Mouse (Mus musculus) bone marrow, adult 2 months (tissue): ENCODE data around the gene Tmem8. TPM values are rescaled to one million over a fixed set of nuclear protein-coding genes. Genes with fewer than 3 reads are reported as not detected.

ENCODE experiments used
- H3K27ac ChIP-seq: fragments of 200-500 bp; 2 replicates; pipeline ENCODE4 v1.5.1; 2012; ENCODE audit warnings: low read depth, mild to moderate bottlenecking, control low read depth, inconsistent platforms, low read length; ENCODE audit not compliant: control insufficient read depth, poor library complexity, insufficient read depth
- H3K4me1 ChIP-seq: fragments of 200-500 bp; 2 replicates; pipeline ENCODE4 v1.6.1; 2011; ENCODE audit warnings: low read length; ENCODE audit not compliant: control insufficient read depth, insufficient read depth
- H3K4me3 ChIP-seq: fragments of 200-500 bp; replicated peaks from 2 replicates; pipeline ENCODE3; 2011; ENCODE audit warnings: mild to moderate bottlenecking, low read depth, low read length, control low read depth; ENCODE audit not compliant: control insufficient read depth
- CTCF ChIP-seq: fragments of 200-500 bp; IDR thresholded peaks from 2 replicates; pipeline ENCODE4 v1.5.1; 2011; ENCODE audit warnings: low read length, control low read depth; ENCODE audit not compliant: control insufficient read depth, insufficient read depth
- POLR2A ChIP-seq: fragments of 200-500 bp; IDR thresholded peaks from 2 replicates; pipeline ENCODE4 v1.6.1; 2011; ENCODE audit warnings: low read depth, mild to moderate bottlenecking, control low read depth, low read length, borderline replicate concordance; ENCODE audit not compliant: control insufficient read depth
- WGBS: fragments of 180-500 bp; shearing (Covaris S2); methylation state at CpG from one replicate; pipeline ENCODE4 v1.1.7; 2018; 5-methylcytosine and 5-hydroxymethylcytosine counted together
- polyA plus RNA-seq: library from polyadenylated mRNA; stranded (reverse); fragments of >200 nt; gene quantifications from 2 replicates; pipeline ENCODE4 v1.2.4, GENCODE M21; 2011; ENCODE audit warnings: low replicate concordance; ENCODE audit not compliant: missing spikeins, insufficient read depth, insufficient read length

Gene Tmem8
- 24.1 and 27.3 TPM in 2 replicates for polyA plus RNA-seq

- TF ChIP-seq CTCF (peak; percentile 8; the same call in 1 of the 2 replicates), POLR2A (peak; percentile 89; the same call in 1 of the 2 replicates)
- under 1% methylated on average over 74 of the region's 75 CpGs for WGBS
- H3K4me1 ChIP-seq: no peaks in the 10 kb centered on the region; the same call in 1 of the 2 replicates
- H3K27ac ChIP-seq: peak within 1 kb of the TSS; percentile 53
- peak within 1 kb of the TSS; percentile 75 for H3K4me3 ChIP-seq
Measured at GRCm38 (mm10) chr17:26113181-26113948, at the start of gene Tmem8. Tmem8 (plus strand) TSS chr17:26113299.

GRCm38 (mm10) chr17:26064916-26065315 is 48.2 kb upstream of the Tmem8 start:
- TF ChIP-seq POLR2A: no peak
- TF ChIP-seq CTCF: no peak
- Histone ChIP-seq H3K4me1 (no peaks in the 10 kb centered on the region; the same call in 1 of the 2 replicates), H3K4me3 (no peak overlapping the region), H3K27ac (no peak overlapping the region)
- WGBS: 25% methylated on average over 6 of the region's 6 CpGs

GRCm38 (mm10) chr17:26066488-26067020 is 46.5 kb upstream of the Tmem8 start:
- no peak overlapping the region for H3K27ac ChIP-seq
- 78% methylated on average over 7 of the region's 7 CpGs for WGBS
- H3K4me3 ChIP-seq: no peak overlapping the region
- no peaks in the 10 kb centered on the region; the same call in 1 of the 2 replicates for H3K4me1 ChIP-seq
- TF ChIP-seq POLR2A (no peak), CTCF (no peak)

GRCm38 (mm10) chr17:26068024-26068830 is 44.9 kb upstream of the Tmem8 start:
- H3K4me3 ChIP-seq: no peak overlapping the region
- WGBS: 10% methylated on average over 44 of the region's 44 CpGs
- TF ChIP-seq CTCF: no peak
- TF ChIP-seq POLR2A: no peak

GRCm38 (mm10) chr17:26068831-26069739 is 44.0 kb upstream of the Tmem8 start, which contains the start of gene Rab11fip3:
Rab11fip3 (minus strand) TSS chr17:26069555.
- H3K4me1 ChIP-seq: no peaks in the 10 kb centered on the region; the same call in 1 of the 2 replicates
- under 1% methylated on average over 94 of the region's 94 CpGs for WGBS
- TF ChIP-seq POLR2A (no peak), CTCF (no peak)
- peak within 1 kb of the TSS; percentile 83 for H3K4me3 ChIP-seq
- peak within 1 kb of the TSS; percentile 17; the same call in 1 of the 2 replicates for H3K27ac ChIP-seq

More at GRCm38 (mm10) chr17:26068024-26068830, 44.9 kb upstream of the Tmem8 start:
- Histone ChIP-seq H3K27ac (no peak overlapping the region; the same call in 1 of the 2 replicates), H3K4me1 (no peaks in the 10 kb centered on the region; the same call in 1 of the 2 replicates)

GRCm38 (mm10) chr17:26070136-26070535 is 43.0 kb upstream of the Tmem8 start:
- WGBS: 18% methylated on average over 6 of the region's 6 CpGs
- Histone ChIP-seq H3K27ac (no peak overlapping the region), H3K4me3 (no peak overlapping the region), H3K4me1 (no peaks in the 10 kb centered on the region; the same call in 1 of the 2 replicates)
- no peak for TF ChIP-seq CTCF
- no peak for TF ChIP-seq POLR2A

- no peak for TF ChIP-seq CTCF
- no peak for TF ChIP-seq POLR2A
- 70% methylated on average over 3 of the region's 3 CpGs for WGBS
- no peak overlapping the region for H3K27ac ChIP-seq
- H3K4me3 ChIP-seq: no peak overlapping the region
- no peaks in the 10 kb centered on the region; the same call in 1 of the 2 replicates for H3K4me1 ChIP-seq
Measured at GRCm38 (mm10) chr17:26075246-26075645, 37.9 kb upstream of the Tmem8 start.
